Mouse (Mus musculus) forebrain, embryonic 16.5 days (tissue): ENCODE data around the gene Ppp1r12a. TPM values are rescaled to one million over a fixed set of nuclear protein-coding genes. Genes with fewer than 3 reads are reported as not detected.

Source experiments
- ATAC-seq: fragments of 200-750 bp; cut with Nextera tagmentation; 2 replicates; pipeline ENCODE4 v1.8.0; 2017; ENCODE audit warnings: mild to moderate bottlenecking, moderate library complexity
- H3K27ac ChIP-seq: fragments of 300-500 bp; sonication (generic); 2 replicates; pipeline ENCODE4 v1.5.1; 2014; ENCODE audit warnings: low read length, control low read depth
- H3K27me3 ChIP-seq: fragments of 300-500 bp; sonication (generic); replicated peaks from 2 replicates; pipeline ENCODE4 v1.6.1; 2014; ENCODE audit warnings: low read length; ENCODE audit not compliant: control insufficient read depth, insufficient read depth
- H3K36me3 ChIP-seq: fragments of 300-500 bp; sonication (generic); 2 replicates; pipeline ENCODE4 v1.6.1; 2014; ENCODE audit not compliant: control insufficient read depth, insufficient read depth
- H3K4me1 ChIP-seq: fragments of 300-500 bp; sonication (generic); replicated peaks from 2 replicates; pipeline ENCODE4 v1.6.1; 2014; ENCODE audit warnings: low read length; ENCODE audit not compliant: control insufficient read depth, insufficient read depth
- H3K4me2 ChIP-seq: fragments of 300-500 bp; sonication (generic); 2 replicates; pipeline ENCODE4 v1.6.1; 2014; ENCODE audit warnings: mild to moderate bottlenecking, low read length, control low read depth
- H3K4me3 ChIP-seq: fragments of 300-500 bp; sonication (generic); replicated peaks from 2 replicates; pipeline ENCODE4 v1.5.1; 2014; ENCODE audit warnings: mild to moderate bottlenecking, low read length, control low read depth
- H3K9ac ChIP-seq: fragments of 300-500 bp; sonication (generic); replicated peaks from 2 replicates; pipeline ENCODE4 v1.6.1; 2014; ENCODE audit warnings: low read depth, low read length, control low read depth
- H3K9me3 ChIP-seq: fragments of 300-500 bp; sonication (generic); 2 replicates; pipeline ENCODE4 v1.6.1; 2016; ENCODE audit warnings: low read length; ENCODE audit not compliant: control insufficient read depth
- WGBS: fragments of 180-500 bp; shearing (Covaris S2); extraction: QIAGEN DNeasy Blood & Tissue Kit; methylation state at CpG from one replicate; pipeline ENCODE4 v1.1.7; 2014; 5-methylcytosine and 5-hydroxymethylcytosine counted together
- polyA plus RNA-seq: library from polyadenylated mRNA; unstranded; fragments of >200 nt; fragmentation: Nextera tagmentation; extraction: Ambion mirVana; gene quantifications from 2 replicates; pipeline ENCODE4 v1.2.1, GENCODE M21; 2015

The Ppp1r12a gene
- polyA plus RNA-seq, 1 experiment from 2014 or later = 81.7 TPM

DNA sequence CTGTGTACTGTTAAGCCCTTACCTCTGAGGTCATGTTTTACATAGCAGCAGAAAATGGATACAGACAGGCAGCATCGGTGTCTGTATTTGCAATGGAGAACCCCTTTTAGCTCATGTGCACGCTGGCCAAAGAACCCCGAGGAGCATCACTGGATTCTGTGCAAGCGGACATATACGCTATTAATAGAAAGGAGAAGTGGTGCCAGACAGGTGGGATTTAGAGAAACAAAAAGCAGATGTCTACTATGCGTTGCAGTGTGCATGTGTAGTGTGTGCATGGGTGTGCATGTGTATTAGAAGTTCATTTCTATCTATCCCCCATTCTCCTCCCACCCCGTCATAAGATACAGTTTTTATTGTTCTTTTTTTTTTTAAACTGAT, 6.3 kb upstream of the Ppp1r12a start:
- no peak for ATAC-seq
- Histone ChIP-seq H3K36me3 (no peaks in the 10 kb centered on the region), H3K4me2 (no peak overlapping the region), H3K27me3 (no peaks in the 10 kb centered on the region), H3K4me3 (no peak overlapping the region), H3K27ac (no peak overlapping the region), H3K4me1 (0 out of 2 replicates have a peak, but pooled peaks cover 3% of the 10 kb centered on the region), H3K9me3 (no peaks in the 10 kb centered on the region), H3K9ac (no peak overlapping the region)
- WGBS = 86% methylated on average over 7 of the region's 7 CpGs

DNA sequence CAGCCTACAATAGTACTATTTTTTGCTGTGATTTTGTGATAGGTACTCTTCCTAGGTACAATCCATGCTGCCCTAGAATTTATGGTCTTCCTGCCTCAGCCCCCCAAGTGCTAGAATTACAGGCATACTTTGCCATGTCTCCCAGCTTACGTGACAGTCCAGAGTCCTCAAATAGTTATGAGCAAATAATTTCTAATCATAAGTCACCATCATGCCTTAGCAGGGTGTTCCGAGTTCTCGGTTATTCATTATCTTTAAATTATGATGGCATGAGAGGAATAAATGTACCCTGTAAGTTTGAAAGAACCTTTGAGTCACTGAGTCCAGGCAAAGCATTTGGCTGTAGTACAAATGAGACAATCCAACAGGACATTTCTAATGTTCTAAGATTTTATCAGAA, 5.9 kb upstream of the Ppp1r12a start:
- 0 out of 2 replicates have a peak, but pooled peaks cover 5% of the 10 kb centered on the region for H3K4me1 ChIP-seq
- H3K4me2 ChIP-seq = no peak overlapping the region
- ATAC-seq = no peak
- no peaks in the 10 kb centered on the region for H3K9me3 ChIP-seq
- H3K27ac ChIP-seq = no peak overlapping the region
- H3K4me3 ChIP-seq = no peak overlapping the region
- no peaks in the 10 kb centered on the region for H3K36me3 ChIP-seq
- H3K9ac ChIP-seq = no peak overlapping the region
- H3K27me3 ChIP-seq = no peaks in the 10 kb centered on the region
- 97% methylated on average over 3 of the region's 3 CpGs for WGBS

DNA sequence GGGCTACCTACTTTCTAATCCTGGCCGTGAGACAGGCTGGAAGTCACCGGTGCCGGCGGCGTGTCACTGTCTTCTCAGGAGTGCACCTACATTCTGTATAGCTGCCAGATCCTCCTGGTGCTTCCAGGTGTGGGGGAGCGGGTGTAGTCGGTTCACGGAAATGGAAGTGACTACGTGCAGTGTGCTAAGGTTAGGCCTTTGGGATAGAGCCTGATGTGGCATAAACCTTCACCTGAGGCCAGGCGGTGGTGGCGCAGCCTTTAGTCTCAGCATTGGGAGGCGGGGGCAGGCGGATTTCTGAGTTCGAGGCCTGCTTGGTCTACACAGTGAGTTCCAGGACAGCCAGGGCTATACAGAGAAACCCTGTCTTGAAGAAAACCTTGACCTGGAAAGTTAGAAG, 3.0 kb upstream of the Ppp1r12a start:
- 94% methylated on average over 14 of the region's 14 CpGs for WGBS

DNA sequence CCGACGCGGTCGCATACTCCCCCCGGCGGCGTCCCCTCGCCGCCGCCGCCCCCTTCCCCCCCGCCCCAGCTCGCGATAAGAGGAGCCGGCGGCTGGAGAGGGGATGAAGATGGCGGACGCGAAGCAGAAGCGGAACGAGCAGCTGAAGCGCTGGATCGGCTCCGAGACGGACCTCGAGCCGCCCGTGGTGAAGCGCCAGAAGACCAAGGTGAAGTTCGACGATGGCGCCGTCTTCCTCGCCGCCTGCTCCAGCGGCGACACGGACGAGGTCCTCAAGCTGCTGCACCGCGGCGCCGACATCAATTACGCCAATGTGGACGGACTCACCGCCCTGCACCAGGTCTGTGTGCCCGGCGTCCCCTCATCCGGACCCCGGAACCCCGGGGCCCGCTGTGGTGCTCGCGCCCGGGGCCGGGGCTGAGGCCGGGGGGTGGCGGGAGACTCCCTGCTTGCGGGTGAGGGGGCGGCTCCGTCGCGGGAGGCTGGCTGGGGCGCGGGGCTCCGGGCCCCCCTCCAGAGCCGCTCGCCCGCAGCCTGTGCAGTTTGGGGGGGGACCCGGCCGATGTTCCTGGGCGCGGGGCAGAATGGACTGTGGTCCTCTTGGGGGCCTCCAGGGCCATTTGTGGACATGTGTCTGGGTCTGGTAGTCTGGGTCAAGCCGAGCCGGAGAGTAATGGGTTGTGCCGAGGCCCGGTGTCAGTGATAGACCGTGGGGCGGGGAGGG, 466 bp downstream of the Ppp1r12a start:
- WGBS = under 1% methylated on average over 58 of the region's 79 CpGs
- H3K27me3 ChIP-seq = no peaks in the 10 kb centered on the region
- ATAC-seq = peak; percentile 45
- peaks cover 23% of the 10 kb centered on the region for H3K4me1 ChIP-seq
- H3K4me2 ChIP-seq = peak overlapping the region; percentile 73
- no peaks in the 10 kb centered on the region for H3K9me3 ChIP-seq
- no peaks in the 10 kb centered on the region for H3K36me3 ChIP-seq
- H3K27ac ChIP-seq = peak overlapping the region; percentile 99
- H3K4me3 ChIP-seq = peak overlapping the region; percentile 66
- H3K9ac ChIP-seq = peak overlapping the region; percentile 98

More for the DNA sequence above, 3.0 kb upstream of the Ppp1r12a start:
- H3K4me3 ChIP-seq = no peak overlapping the region
- H3K36me3 ChIP-seq = no peaks in the 10 kb centered on the region
- H3K9ac ChIP-seq = no peak overlapping the region
- no peak for ATAC-seq
- no peaks in the 10 kb centered on the region for H3K9me3 ChIP-seq
- no peak overlapping the region for H3K27ac ChIP-seq
- H3K27me3 ChIP-seq = no peaks in the 10 kb centered on the region
- peaks cover 9% of the 10 kb centered on the region; the same call in 1 of the 2 replicates for H3K4me1 ChIP-seq
- no peak overlapping the region for H3K4me2 ChIP-seq

DNA sequence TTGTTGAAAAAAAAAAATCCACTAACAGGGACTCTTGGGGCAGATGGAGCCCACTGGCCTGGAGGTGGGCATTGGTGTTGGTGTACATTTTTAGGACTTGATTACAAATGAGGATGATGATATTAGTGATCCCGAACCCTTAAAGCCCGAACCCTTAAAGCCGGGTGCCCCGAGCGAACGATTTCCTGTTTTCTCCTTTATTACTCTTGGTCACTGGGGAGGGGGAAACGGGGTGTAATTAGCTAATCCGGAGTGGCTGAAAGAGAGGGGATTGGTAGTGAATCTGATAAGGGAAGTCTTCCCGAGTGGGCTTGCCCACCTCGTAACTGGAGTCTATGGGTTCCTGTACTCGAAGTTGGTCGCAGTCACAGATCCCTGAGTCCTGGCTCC, 1.0 kb downstream of the Ppp1r12a start:
- under 1% methylated on average over 12 of the region's 12 CpGs for WGBS
- Histone ChIP-seq H3K9ac (peak overlapping the region; percentile 98), H3K9me3 (no peaks in the 10 kb centered on the region), H3K27me3 (no peaks in the 10 kb centered on the region), H3K4me1 (peaks cover 23% of the 10 kb centered on the region), H3K4me2 (peak overlapping the region; percentile 73), H3K27ac (peak overlapping the region; percentile 99; the same call in 1 of the 2 replicates), H3K4me3 (peak overlapping the region; percentile 66), H3K36me3 (no peaks in the 10 kb centered on the region)
- no peak for ATAC-seq

DNA sequence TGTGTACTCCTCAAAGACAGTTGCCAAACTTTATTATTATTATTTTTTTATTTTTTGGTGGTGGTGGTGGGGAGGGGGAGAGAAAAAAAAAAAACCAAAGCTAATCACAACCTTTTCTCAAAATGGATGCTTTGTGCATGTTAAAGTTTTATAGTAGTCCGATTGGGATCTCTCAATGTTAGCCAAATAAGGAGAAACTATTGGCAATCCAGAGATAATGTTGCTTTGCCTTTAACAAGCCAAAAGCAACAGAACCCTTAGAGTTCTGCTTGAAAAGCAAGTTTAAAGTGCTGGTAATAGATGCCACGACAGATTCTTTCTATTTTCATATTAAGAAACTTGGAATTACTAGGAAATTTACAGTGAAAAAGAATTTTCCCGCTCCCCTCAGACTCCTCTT, 1.5 kb downstream of the Ppp1r12a start:
- peak overlapping the region; percentile 98 for H3K9ac ChIP-seq

DNA sequence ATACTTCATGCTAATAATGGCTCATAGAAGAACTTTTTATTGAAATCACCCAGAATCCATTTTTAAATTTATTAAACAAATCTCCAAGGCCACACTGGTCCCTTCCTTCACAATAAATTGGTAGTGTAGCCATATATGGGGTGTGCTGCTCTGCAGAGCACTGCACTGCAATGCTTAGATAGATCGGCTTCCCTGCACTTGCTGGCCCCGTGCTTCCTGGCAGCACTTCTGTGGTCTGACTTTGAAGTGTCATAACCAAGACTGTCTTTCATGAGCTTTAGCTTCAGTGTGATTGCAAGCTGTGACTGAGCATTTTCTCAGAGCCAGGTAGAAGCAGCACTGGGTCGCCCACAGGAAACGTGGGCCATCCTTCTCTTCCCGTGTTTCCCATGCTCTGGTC, 5.8 kb downstream of the Ppp1r12a start:
- Histone ChIP-seq H3K27me3 (no peaks in the 10 kb centered on the region), H3K36me3 (no peaks in the 10 kb centered on the region), H3K4me3 (no peak overlapping the region), H3K9me3 (no peaks in the 10 kb centered on the region), H3K4me1 (peaks cover 21% of the 10 kb centered on the region), H3K4me2 (no peak overlapping the region), H3K27ac (no peak overlapping the region), H3K9ac (no peak overlapping the region)
- no peak for ATAC-seq
- 94% methylated on average over 5 of the region's 5 CpGs for WGBS

More for the DNA sequence above, 1.5 kb downstream of the Ppp1r12a start:
- Histone ChIP-seq H3K36me3 (no peaks in the 10 kb centered on the region), H3K27ac (no peak overlapping the region), H3K4me1 (peaks cover 23% of the 10 kb centered on the region), H3K4me2 (peak overlapping the region; percentile 73), H3K27me3 (no peaks in the 10 kb centered on the region), H3K4me3 (peak overlapping the region; percentile 66), H3K9me3 (no peaks in the 10 kb centered on the region)
- WGBS = 20% methylated on average over 3 of the region's 3 CpGs
- no peak for ATAC-seq

DNA sequence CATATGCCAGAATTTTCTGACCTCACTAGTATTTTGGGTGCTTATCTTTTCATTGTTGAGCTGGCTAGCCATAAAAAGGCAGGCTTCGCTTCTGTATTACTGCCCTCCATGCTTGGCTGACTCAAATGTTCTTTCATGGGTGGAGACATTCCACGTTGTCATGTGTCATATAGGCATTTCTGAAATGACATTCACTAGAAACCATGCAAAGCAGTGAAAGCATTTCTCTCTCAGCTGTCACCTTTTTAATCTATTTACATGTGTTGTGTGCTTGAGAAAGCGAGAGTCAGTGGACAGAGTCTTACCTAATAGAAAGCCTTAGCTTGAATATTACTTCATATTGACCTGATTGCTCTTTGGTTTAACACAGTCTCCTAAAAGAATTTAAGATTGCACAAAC, 8.8 kb downstream of the Ppp1r12a start:
- Histone ChIP-seq H3K4me1 (0 out of 2 replicates have a peak, but pooled peaks cover 4% of the 10 kb centered on the region), H3K27ac (no peak overlapping the region), H3K36me3 (no peaks in the 10 kb centered on the region), H3K4me3 (no peak overlapping the region), H3K9ac (no peak overlapping the region), H3K4me2 (no peak overlapping the region), H3K9me3 (no peaks in the 10 kb centered on the region), H3K27me3 (no peaks in the 10 kb centered on the region)
- no peak for ATAC-seq
- WGBS = 81% methylated on average over 3 of the region's 3 CpGs

DNA sequence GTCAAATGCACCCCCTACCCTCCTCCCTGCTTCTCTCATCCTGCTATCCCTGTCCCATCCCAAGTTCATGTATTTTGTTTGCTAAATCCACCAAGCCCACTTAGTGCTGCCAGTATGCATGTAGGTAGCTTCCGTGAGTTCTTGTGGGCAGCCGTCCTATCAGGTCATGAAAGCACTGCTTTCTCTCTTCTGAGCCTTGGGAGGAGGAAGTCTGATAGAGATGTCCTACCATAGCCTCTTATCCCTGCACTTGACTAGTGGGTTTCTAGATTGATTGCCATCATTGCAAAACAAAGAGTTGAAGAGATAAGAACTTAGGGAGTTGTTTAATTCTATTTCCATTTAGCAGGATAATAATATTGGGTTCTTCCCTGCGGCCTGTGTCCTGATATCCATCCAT, 9.6 kb downstream of the Ppp1r12a start:
- ATAC-seq = no peak
- 0 out of 2 replicates have a peak, but pooled peaks cover 1% of the 10 kb centered on the region for H3K4me1 ChIP-seq
- no peak overlapping the region for H3K27ac ChIP-seq
- no peak overlapping the region for H3K4me3 ChIP-seq
- no peaks in the 10 kb centered on the region for H3K9me3 ChIP-seq
- H3K27me3 ChIP-seq = no peaks in the 10 kb centered on the region
- H3K4me2 ChIP-seq = no peak overlapping the region
- no peak overlapping the region for H3K9ac ChIP-seq
- H3K36me3 ChIP-seq = no peaks in the 10 kb centered on the region
- WGBS = 97% methylated on average over 3 of the region's 3 CpGs
